Mouse (Mus musculus): ENCODE results near the gene Usp47.

The Usp47 gene

DNA sequence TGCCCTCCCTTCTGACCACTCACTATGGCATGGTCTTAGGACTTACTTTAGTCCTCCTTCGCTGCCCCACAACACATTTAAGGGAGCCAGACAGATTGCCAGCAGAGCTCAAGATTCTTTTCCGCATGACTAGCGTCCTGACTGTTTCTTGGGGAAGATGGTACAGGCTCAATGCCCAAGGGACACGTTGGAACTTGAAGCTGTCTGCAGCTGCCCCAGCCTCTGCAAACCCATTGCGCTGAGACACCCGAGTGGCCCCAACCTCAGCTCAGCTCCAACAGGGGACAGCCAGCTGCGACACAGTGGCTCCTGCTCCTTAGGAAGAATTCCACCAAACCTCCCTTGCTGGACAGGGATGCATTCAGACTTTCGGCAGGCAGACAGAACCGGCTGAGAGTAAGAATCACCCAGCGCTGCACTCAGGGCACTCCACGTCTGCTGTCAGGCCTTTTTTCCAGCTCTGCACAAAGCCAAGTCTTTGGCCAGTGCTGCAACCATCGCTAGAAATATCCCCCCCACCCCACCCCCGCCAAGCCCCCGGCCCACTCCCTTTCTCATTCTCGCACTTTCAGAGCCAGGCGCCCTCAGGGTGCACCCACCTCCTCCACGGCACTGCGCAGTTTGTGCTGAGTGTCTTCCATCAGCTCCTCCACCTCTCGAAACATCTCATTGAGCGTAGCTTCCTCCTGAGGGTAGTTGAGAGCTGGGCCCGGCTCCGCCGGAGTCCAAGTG, 134.4 kb downstream of the Usp47 start:
- DNase-seq (ENCODE audit: low spot score) = no peak

DNA sequence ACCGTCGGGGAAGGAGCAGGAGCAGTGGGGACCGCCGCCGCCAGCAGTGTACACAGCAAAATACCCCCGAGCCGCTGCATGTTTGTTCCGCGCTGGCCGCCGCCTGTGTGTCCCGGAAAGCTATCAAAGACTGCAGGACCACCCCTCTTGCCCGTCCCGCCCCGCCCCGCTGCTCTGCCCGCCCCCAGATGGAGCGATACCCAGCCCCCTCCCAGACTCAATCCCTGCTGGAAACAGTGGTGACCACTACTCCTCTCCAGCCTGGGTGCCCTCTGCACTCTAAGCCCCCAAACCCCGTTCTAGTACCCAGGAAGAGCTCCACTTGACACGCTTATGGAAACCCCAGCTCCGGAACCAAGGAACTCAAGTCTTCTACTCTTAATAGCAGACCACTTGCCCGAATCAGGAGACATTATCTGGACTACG, 135.0 kb downstream of the Usp47 start:
- no peak for DNase-seq (ENCODE audit: low spot score)

DNA sequence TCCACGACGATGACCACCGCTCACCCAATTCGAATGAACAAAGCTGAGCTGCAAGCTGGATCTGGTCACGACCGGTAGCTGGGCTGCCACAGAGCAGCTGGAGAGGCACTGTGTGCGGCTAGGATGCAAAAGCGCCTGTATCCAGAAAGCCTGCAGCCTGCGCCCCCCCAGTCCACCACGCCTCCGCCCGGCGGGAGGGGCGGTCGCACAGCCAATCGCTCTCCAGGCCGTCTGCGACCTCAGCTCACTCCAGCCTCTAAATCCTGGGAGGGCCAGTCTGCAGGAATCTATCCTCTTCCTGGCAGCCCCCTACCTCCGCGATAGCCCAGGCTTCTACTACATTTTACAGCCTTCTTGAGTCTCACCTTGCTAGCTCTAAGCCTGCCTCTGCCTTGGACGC, 135.6 kb downstream of the Usp47 start, which contains the start of gene Dkk3:
TSS of gene Dkk3 (minus strand) at position 116 of the 400 bp plus-strand sequence.
- DNase-seq (ENCODE audit: low spot score) = no peak

GRCm38 (mm10) chr7:112159835-112160234, 136.5 kb downstream of the Usp47 start:
- DNase-seq (ENCODE audit: low spot score) = no peak
